Mouse (Mus musculus) MEL (cell line): Measurements from ENCODE around the gene Pla2g6. TPM values are rescaled to one million over a fixed set of nuclear protein-coding genes. Genes with fewer than 3 reads are reported as not detected.

ENCODE experiments used
- DNase-seq: peaks from one replicate; pipeline ENCODE4 v3.0.0; 2011; ENCODE audit warnings: low read depth, low spot score
- H3K27ac ChIP-seq: 2 replicates; pipeline ENCODE4 v1.5.1; 2012; ENCODE audit warnings: low read depth, mild to moderate bottlenecking, control low read depth, low read length, moderate library complexity; ENCODE audit not compliant: control insufficient read depth
- H3K27me3 ChIP-seq, 2 experiments: fragments of 150-350 bp in 1 of 2; sonication (generic) in 1 of 2; 2 replicates each; pipeline ENCODE4 v1.6.1; 2012; ENCODE audit warnings: low read length in 2 of 2, mild to moderate bottlenecking in 2 of 2, improper control_type of control experiment in 1 of 2, moderate library complexity in 1 of 2; ENCODE audit not compliant: insufficient read depth in 2 of 2, control insufficient read depth in 1 of 2
- H3K36me3 ChIP-seq, 2 experiments: 2 replicates each; pipeline ENCODE4 v1.6.1; 2012 to 2014; ENCODE audit warnings: low read length in 2 of 2, improper control_type of control experiment in 1 of 2, inconsistent platforms in 1 of 2, mild to moderate bottlenecking in 1 of 2; ENCODE audit not compliant: insufficient read depth in 2 of 2, control insufficient read depth in 1 of 2
- H3K4me1 ChIP-seq, 2 experiments: fragments of 150-350 bp in 1 of 2; sonication (generic) in 1 of 2; 2 replicates each; pipeline ENCODE4 v1.6.1; 2012; ENCODE audit warnings: low read length in 2 of 2, improper control_type of control experiment in 1 of 2, mild to moderate bottlenecking in 1 of 2; ENCODE audit not compliant: insufficient read depth in 2 of 2, control insufficient read depth in 1 of 2
- H3K4me3 ChIP-seq, 2 experiments: fragments of 150-350 bp in 1 of 2; sonication (generic) in 1 of 2; 2 replicates each; pipeline ENCODE4 v1.5.1; 2012; ENCODE audit warnings: low read depth in 2 of 2, low read length in 2 of 2, mild to moderate bottlenecking in 2 of 2, moderate library complexity in 2 of 2, control low read depth in 1 of 2, improper control_type of control experiment in 1 of 2; ENCODE audit not compliant: control insufficient read depth in 1 of 2, insufficient read depth in 1 of 2
- H3K79me2 ChIP-seq: 2 replicates; pipeline ENCODE4 v1.6.1; 2012; ENCODE audit warnings: mild to moderate bottlenecking, low read length, moderate library complexity; ENCODE audit not compliant: control insufficient read depth, poor library complexity, insufficient read depth
- H3K9ac ChIP-seq: 2 replicates; pipeline ENCODE4 v1.6.1; 2012; ENCODE audit warnings: low read depth, mild to moderate bottlenecking, control low read depth, low read length, moderate library complexity; ENCODE audit not compliant: control insufficient read depth, poor library complexity, severe bottlenecking
- H3K9me3 ChIP-seq: fragments of 150-350 bp; sonication (generic); replicated peaks from 2 replicates; pipeline ENCODE4 v1.6.1; 2012; ENCODE audit warnings: mild to moderate bottlenecking, low read length, improper control_type of control experiment, moderate library complexity; ENCODE audit not compliant: insufficient read depth
- CHD2 ChIP-seq: IDR thresholded peaks from 2 replicates; pipeline ENCODE4 v1.6.1; 2011; ENCODE audit warnings: low read length, improper control_type of control experiment
- ELF1 ChIP-seq: IDR thresholded peaks from 2 replicates; pipeline ENCODE4 v1.6.1; 2014; ENCODE audit warnings: low read depth, mild to moderate bottlenecking, inconsistent platforms, low read length, improper control_type of control experiment, moderate library complexity
- EP300 ChIP-seq, 2 experiments: IDR thresholded peaks; 2 replicates each; pipeline ENCODE4 v1.6.1; 2011; ENCODE audit warnings: improper control_type of control experiment in 2 of 2, low read length in 2 of 2, low read depth in 1 of 2, mild to moderate bottlenecking in 1 of 2
- ETS1 ChIP-seq: IDR thresholded peaks from 2 replicates; pipeline ENCODE4 v1.6.1; 2012; ENCODE audit warnings: low read depth, mild to moderate bottlenecking, inconsistent platforms, low read length, improper control_type of control experiment, moderate library complexity
- GABPA ChIP-seq: IDR thresholded peaks from 2 replicates; pipeline ENCODE4 v1.6.1; 2012; ENCODE audit warnings: low read depth, mild to moderate bottlenecking, inconsistent platforms, low read length, improper control_type of control experiment, moderate library complexity
- HCFC1 ChIP-seq: IDR thresholded peaks from 2 replicates; pipeline ENCODE4 v1.6.1; 2012; ENCODE audit warnings: low read depth, mild to moderate bottlenecking, inconsistent platforms, low read length, improper control_type of control experiment, moderate library complexity
- JUND ChIP-seq: IDR thresholded peaks from 2 replicates; pipeline ENCODE4 v1.6.1; 2011; ENCODE audit warnings: low read depth, mild to moderate bottlenecking, improper control_type of control experiment, low read length
- MEF2A ChIP-seq: IDR thresholded peaks from 2 replicates; pipeline ENCODE4 v1.6.1; 2014; ENCODE audit warnings: low read depth, mild to moderate bottlenecking, inconsistent platforms, low read length, improper control_type of control experiment; ENCODE audit not compliant: poor library complexity, insufficient replicate concordance, severe bottlenecking; ENCODE audit errors: extremely low read depth
- MYB ChIP-seq: IDR thresholded peaks from 2 replicates; pipeline ENCODE4 v1.6.1; 2011; ENCODE audit warnings: mild to moderate bottlenecking, low read depth, low read length, improper control_type of control experiment
- MYC ChIP-seq: IDR thresholded peaks from 2 replicates; pipeline ENCODE4 v1.6.1; 2011; ENCODE audit warnings: low read depth, mild to moderate bottlenecking, low read length, improper control_type of control experiment, moderate library complexity
- NELFE ChIP-seq: IDR thresholded peaks from 2 replicates; pipeline ENCODE4 v1.6.1; 2011; ENCODE audit warnings: low read depth, low read length, improper control_type of control experiment
- NRF1 ChIP-seq: IDR thresholded peaks from 2 replicates; pipeline ENCODE4 v1.6.1; 2014; ENCODE audit warnings: low read depth, mild to moderate bottlenecking, inconsistent platforms, low read length, improper control_type of control experiment, moderate library complexity; ENCODE audit not compliant: poor library complexity, insufficient read depth, severe bottlenecking
- RCOR1 ChIP-seq: IDR thresholded peaks from 2 replicates; pipeline ENCODE4 v1.6.1; 2012; ENCODE audit warnings: low read depth, mild to moderate bottlenecking, inconsistent platforms, low read length, improper control_type of control experiment
- UBTF ChIP-seq: IDR thresholded peaks from 2 replicates; pipeline ENCODE4 v1.6.1; 2012; ENCODE audit warnings: low read depth, mild to moderate bottlenecking, inconsistent platforms, low read length, improper control_type of control experiment, moderate library complexity, borderline replicate concordance; ENCODE audit not compliant: insufficient read depth
- USF1 ChIP-seq: IDR thresholded peaks from 2 replicates; pipeline ENCODE4 v1.6.1; 2014; ENCODE audit warnings: low read depth, mild to moderate bottlenecking, inconsistent platforms, low read length, improper control_type of control experiment, moderate library complexity
- USF2 ChIP-seq, 2 experiments: IDR thresholded peaks; 2 replicates each; pipeline ENCODE4 v1.6.1; 2011 to 2012; ENCODE audit warnings: improper control_type of control experiment in 2 of 2, low read length in 2 of 2, borderline replicate concordance in 1 of 2, inconsistent platforms in 1 of 2, low read depth in 1 of 2, mild to moderate bottlenecking in 1 of 2; ENCODE audit not compliant: insufficient read depth in 1 of 2
- ZC3H11A ChIP-seq: IDR thresholded peaks from 2 replicates; pipeline ENCODE4 v1.6.1; 2012; ENCODE audit warnings: low read depth, mild to moderate bottlenecking, inconsistent platforms, low read length, improper control_type of control experiment
- ZMIZ1 ChIP-seq: IDR thresholded peaks from 2 replicates; pipeline ENCODE4 v1.6.1; 2012; ENCODE audit warnings: low read depth, mild to moderate bottlenecking, inconsistent platforms, low read length, improper control_type of control experiment, moderate library complexity
- polyA plus RNA-seq, 2 experiments: library from polyadenylated mRNA; stranded (reverse) in 1 of 2; unstranded in 1 of 2; fragments of >175 nt in 1 of 2; fragments of >200 nt in 1 of 2; gene quantifications; 2 replicates each; pipeline versions ENCODE4 v1.2.1 to v1.2.4; 2012; ENCODE audit warnings: low replicate concordance in 2 of 2, low read depth in 1 of 2; ENCODE audit not compliant: insufficient read length in 2 of 2, insufficient read depth in 1 of 2, missing spikeins in 1 of 2
- total RNA-seq: library from RNA; depleted of rRNA; stranded (reverse); fragments of 300-350 nt; gene quantifications from 2 replicates; pipeline ENCODE4 v1.2.3, GENCODE M21; 2012

Gene Pla2g6
- total and polyA plus RNA-seq, 3 experiments: 11.8 to 24.7 TPM; not detected in 1

DNA sequence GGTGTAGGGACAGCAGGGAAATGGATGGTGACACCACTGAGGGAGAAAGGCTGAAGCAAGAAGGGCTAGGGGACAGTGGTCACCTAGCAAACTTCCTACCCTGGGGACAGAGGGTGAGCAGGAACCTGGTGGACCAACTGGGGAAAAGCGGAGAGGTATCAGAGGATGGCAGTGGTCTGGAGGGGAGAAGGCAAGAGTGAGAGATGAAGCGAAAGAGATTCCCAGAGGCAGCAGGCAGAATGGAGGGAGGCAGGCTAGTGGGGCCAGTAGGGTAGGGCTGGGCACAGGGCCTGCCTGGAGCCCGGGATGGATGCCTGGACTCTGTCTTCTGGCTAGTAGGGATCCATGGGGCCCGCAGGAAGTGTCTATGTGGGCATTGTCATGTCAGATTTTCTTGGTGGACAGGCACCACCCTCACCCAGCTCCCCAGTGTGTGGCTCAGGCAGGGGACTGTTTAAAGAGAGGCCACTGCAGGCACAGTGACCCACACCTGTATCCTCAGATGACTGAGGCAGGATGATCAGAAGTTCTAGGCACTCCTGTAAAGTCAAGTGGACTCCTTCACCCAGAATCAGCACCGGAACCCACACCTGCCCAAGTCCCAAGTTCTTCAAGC is 25.6 kb upstream of the Pla2g6 start:
- Histone ChIP-seq H3K27ac (no peak overlapping the region), H3K4me1 (peaks cover 0 to 3% of the 10 kb centered on the region in 2 experiments; a peak in 1 of 4 replicates), H3K27me3 (no peaks in the 10 kb centered on the region)
- TF ChIP-seq MYB (no peak), NELFE (no peak), EP300 (IDR thresholded peaks at IDR 0.05; ENCODE audit: low read depth in 1 of 2, low read length in 2 of 2) (no peak), UBTF (no peak), MEF2A (no peak), MYC (no peak), ZC3H11A (no peak), USF2 (IDR thresholded peaks at IDR 0.05; ENCODE audit: borderline replicate concordance in 1 of 2, insufficient read depth in 1 of 2, low read depth in 1 of 2, low read length in 2 of 2) (no peak), ELF1 (no peak), NRF1 (no peak), HCFC1 (no peak), GABPA (no peak), ETS1 (no peak), CHD2 (no peak), JUND (no peak)
- TF ChIP-seq, all 39 proteins: peak for 0
- no peak overlapping the region for H3K9ac ChIP-seq
- H3K79me2 ChIP-seq: no peaks in the 10 kb centered on the region
- H3K9me3 ChIP-seq: no peaks in the 10 kb centered on the region
- no peak overlapping the region for H3K4me3 ChIP-seq
- no peaks in the 10 kb centered on the region for H3K36me3 ChIP-seq
- DNase-seq: no peak

DNA sequence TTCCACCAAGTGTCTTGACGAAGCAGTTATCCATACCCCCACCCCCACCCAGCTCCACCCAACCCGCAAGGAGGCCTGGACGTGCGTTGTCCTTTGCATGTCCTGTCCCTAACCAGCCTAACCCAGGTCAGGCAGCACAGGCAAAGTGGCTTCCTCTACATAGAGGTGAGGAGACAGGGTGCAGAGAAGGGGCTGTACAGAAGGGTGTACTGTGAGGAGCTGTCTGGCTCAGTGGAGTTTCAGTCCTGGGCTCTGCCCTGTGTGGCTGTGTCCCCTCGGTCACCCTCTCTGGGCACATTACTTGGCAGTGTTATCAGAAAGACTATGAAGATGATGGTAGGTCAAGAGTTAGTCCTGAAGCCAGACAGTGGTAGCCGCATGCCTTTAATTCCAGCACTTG is 24.3 kb upstream of the Pla2g6 start:
- DNase-seq: no peak
- H3K4me1 ChIP-seq: peaks cover 0 to 7% of the 10 kb centered on the region in 2 experiments; a peak in 3 of 4 replicates
- H3K36me3 ChIP-seq: no peaks in the 10 kb centered on the region
- no peak for TF ChIP-seq MYC
- no peak for TF ChIP-seq USF1
- TF ChIP-seq ZMIZ1: no peak
- no peak for TF ChIP-seq RCOR1
- TF ChIP-seq NELFE: no peak
- H3K79me2 ChIP-seq: no peaks in the 10 kb centered on the region; the same call in 1 of the 2 replicates
- H3K27ac ChIP-seq: no peak overlapping the region
- H3K27me3 ChIP-seq: no peaks in the 10 kb centered on the region
- H3K4me3 ChIP-seq: no peak overlapping the region
- H3K9me3 ChIP-seq: no peaks in the 10 kb centered on the region
- H3K9ac ChIP-seq: no peak overlapping the region
